Mouse (Mus musculus) ovary, postnatal 14 days (tissue): ENCODE data around the gene Ak9.

Source experiments
- DNase-seq: peaks from one replicate; pipeline ENCODE4 v3.0.0; 2022; ENCODE audit warnings: low spot score

The Ak9 gene

GRCm38 (mm10) chr10:41451656-41452055 lies 147.9 kb downstream of the Ak9 start:
- no peak for DNase-seq

GRCm38 (mm10) chr10:41452791-41453190 lies 149.0 kb downstream of the Ak9 start:
- DNase-seq = no peak

- no peak for DNase-seq
Measured at GRCm38 (mm10) chr10:41459990-41460389, 156.2 kb downstream of the Ak9 start.

- no peak for DNase-seq
Measured at GRCm38 (mm10) chr10:41460501-41460900, 156.7 kb downstream of the Ak9 start.

- DNase-seq = no peak
Measured at GRCm38 (mm10) chr10:41461057-41461722, 157.4 kb downstream of the Ak9 start.

- DNase-seq = no peak
Measured at GRCm38 (mm10) chr10:41464401-41464955, 160.7 kb downstream of the Ak9 start.

GRCm38 (mm10) chr10:41467325-41467724 lies 163.5 kb downstream of the Ak9 start:
- no peak for DNase-seq

- DNase-seq = no peak
Measured at GRCm38 (mm10) chr10:41470693-41471092, 166.9 kb downstream of the Ak9 start.

- no peak for DNase-seq
Measured at GRCm38 (mm10) chr10:41472534-41472933, 168.8 kb downstream of the Ak9 start.

- no peak for DNase-seq
Measured at GRCm38 (mm10) chr10:41472962-41473481, 169.2 kb downstream of the Ak9 start.

GRCm38 (mm10) chr10:41473782-41474468 lies 170.1 kb downstream of the Ak9 start:
- DNase-seq = no peak

- DNase-seq = no peak
Measured at GRCm38 (mm10) chr10:41474981-41475391, 171.2 kb downstream of the Ak9 start.

GRCm38 (mm10) chr10:41476171-41477017 lies 172.6 kb downstream of the Ak9 start, which contains the start of gene Mical1:
TSS of gene Mical1 (plus strand) at chr10:41476314.
- peak; percentile 39 for DNase-seq

- DNase-seq = no peak
Measured at GRCm38 (mm10) chr10:41477018-41477277, 173.2 kb downstream of the Ak9 start.

GRCm38 (mm10) chr10:41477278-41478181 lies 173.8 kb downstream of the Ak9 start:
- DNase-seq = peak; percentile 26

GRCm38 (mm10) chr10:41479961-41480360 lies 176.2 kb downstream of the Ak9 start:
- no peak for DNase-seq

- DNase-seq = no peak
Measured at GRCm38 (mm10) chr10:41480938-41481880, 177.4 kb downstream of the Ak9 start.

- DNase-seq = no peak
Measured at GRCm38 (mm10) chr10:41482446-41482845, 178.7 kb downstream of the Ak9 start.
